Mouse (Mus musculus): ENCODE measurements around the gene Tmem254b. TPM values are rescaled to one million over a fixed set of nuclear protein-coding genes. Genes with fewer than 3 reads are reported as not detected.
"Not testable (repeated sequence)": the region's sequence is repeated elsewhere in the genome, so short reads cannot be mapped to it uniquely, and the experiment has no call there.

The Tmem254b gene
- polyA plus RNA-seq, 1 experiment from 2014 or later, result 18.3 TPM

GRCm38 (mm10) chr14:26161156-26161555 is 45.7 kb downstream of the Tmem254b start:
- not testable (repeated sequence) for H3K4me3 ChIP-seq; DNase-seq (ENCODE audit: low spot score); H3K9me3 ChIP-seq; H3K27me3 ChIP-seq (replicated peaks; ENCODE audit: low read depth, poor library complexity, severe bottlenecking); H3K36me3 ChIP-seq (replicated peaks); H3K4me1 ChIP-seq; H3K27ac ChIP-seq (replicated peaks)
- WGBS, result no CpG with 5 or more reads among the region's 9 CpGs

GRCm38 (mm10) chr14:26156032-26156431 is 50.8 kb downstream of the Tmem254b start:
- no CpG with 5 or more reads among the region's 7 CpGs for WGBS
- H3K9me3 ChIP-seq; H3K36me3 ChIP-seq (replicated peaks); H3K27ac ChIP-seq (replicated peaks); H3K4me1 ChIP-seq; DNase-seq (ENCODE audit: low spot score); H3K4me3 ChIP-seq; H3K27me3 ChIP-seq (replicated peaks; ENCODE audit: low read depth, poor library complexity, severe bottlenecking): not testable (repeated sequence)

Other genes with a start within 250 kb of the Tmem254b start
- 1.9 and 3.3 TPM in 2 replicates for gene Duxbl1, start 228.5 kb downstream of the Tmem254b start, polyA plus RNA-seq (2016; fragmentation: Nextera tagmentation; extraction: Ambion mirVana)
- gene Gm9780, start 164.3 kb downstream of the Tmem254b start, polyA plus RNA-seq (2016; fragmentation: Nextera tagmentation; extraction: Ambion mirVana), result not detected in 2 replicates
- 21.1 and 25.6 TPM in 2 replicates for gene Tmem254c, start 139.7 kb downstream of the Tmem254b start, polyA plus RNA-seq (2016; fragmentation: Nextera tagmentation; extraction: Ambion mirVana)
- not detected in 2 replicates for gene Cphx2, start 125.5 kb downstream of the Tmem254b start, polyA plus RNA-seq (2016; fragmentation: Nextera tagmentation; extraction: Ambion mirVana)
- gene Cphx3, start 124.7 kb downstream of the Tmem254b start, polyA plus RNA-seq (2016; fragmentation: Nextera tagmentation; extraction: Ambion mirVana), result not detected in 2 replicates
- 1.4 TPM in 1 of 2 replicates, not detected in the other for gene Duxbl2, start 88.7 kb downstream of the Tmem254b start, polyA plus RNA-seq (2016; fragmentation: Nextera tagmentation; extraction: Ambion mirVana)
- not detected in 2 replicates for gene Plac9b, start 24.6 kb downstream of the Tmem254b start, polyA plus RNA-seq (2016; fragmentation: Nextera tagmentation; extraction: Ambion mirVana)
- 4.5 and 4.7 TPM in 2 replicates for gene Duxbl3, start 50.9 kb upstream of the Tmem254b start, polyA plus RNA-seq (2016; fragmentation: Nextera tagmentation; extraction: Ambion mirVana)